Mouse (Mus musculus) cerebellum, postnatal 36 days (tissue): ENCODE measurements around the gene Ccdc148.

Experiments used
- DNase-seq, 2 experiments: peaks; one replicate each; pipeline ENCODE4 v3.0.0; 2021 to 2022; ENCODE audit warnings: mixed read lengths in 2 of 2

Ccdc148 gene

GRCm38 (mm10) chr2:58906814-58907516, 253.5 kb downstream of the Ccdc148 start:
- DNase-seq, result peak; percentile 3

DNA sequence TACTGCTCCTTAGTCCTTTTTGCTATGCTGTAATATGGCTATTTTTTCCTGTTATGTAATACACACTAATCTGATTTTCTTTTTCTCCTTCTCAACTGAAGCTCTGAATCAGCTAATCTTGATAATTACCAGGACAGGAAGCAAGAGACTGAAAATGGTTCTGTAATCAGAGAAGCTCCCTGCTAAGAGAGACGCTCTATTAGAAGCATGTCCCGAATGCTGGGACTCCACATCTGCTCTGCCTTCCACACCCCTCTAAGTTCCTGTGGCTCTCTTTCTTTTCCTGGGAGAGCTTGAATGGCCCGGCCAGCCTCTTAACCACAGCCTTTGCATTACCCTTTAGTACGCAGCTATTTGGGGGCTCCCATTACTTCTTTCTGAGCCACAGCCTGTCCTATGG, 255.4 kb downstream of the Ccdc148 start:
- no peak for DNase-seq

DNA sequence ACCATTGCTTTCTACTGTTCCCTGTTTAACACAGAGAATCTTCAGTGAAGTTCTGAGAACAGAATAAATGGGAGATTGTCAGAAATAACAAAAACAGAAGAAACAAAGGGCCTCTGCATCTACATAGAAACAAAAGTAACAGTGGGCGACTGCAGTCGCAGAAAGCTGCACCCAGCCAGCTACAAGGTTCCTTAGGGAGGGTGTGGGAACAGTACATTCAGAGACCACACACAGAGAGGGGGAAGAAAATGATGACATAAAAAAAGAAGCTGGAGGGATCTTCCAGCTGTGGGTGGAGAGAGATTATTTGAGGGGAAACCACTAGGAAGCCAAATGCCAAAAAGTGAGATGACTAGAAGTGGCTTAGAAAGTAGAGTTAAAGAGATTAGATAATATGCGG, 280.6 kb downstream of the Ccdc148 start:
- no peak for DNase-seq

DNA sequence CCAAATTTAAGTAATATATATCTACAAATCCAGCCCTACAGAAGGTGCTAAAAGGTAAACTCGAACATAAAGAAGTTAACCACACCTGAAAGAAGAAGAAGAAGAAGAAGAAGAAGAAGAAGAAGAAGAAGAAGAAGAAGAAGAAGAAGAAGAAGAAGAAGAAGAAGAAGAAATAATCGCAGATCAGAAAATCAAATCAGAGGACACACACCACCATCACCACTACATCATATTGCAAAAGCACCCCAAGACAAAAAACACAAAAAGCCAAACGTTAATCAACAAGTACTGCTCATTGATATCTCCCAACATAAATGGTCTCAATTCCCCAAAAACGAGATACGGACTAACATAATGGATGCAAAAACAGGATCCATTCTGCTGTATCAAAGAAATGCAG, 301.3 kb downstream of the Ccdc148 start, which contains the start of gene Gm11099:
Gene Gm11099 (plus strand): TSS at position 301 of the 400 bp plus-strand sequence.
- no peak for DNase-seq

DNA sequence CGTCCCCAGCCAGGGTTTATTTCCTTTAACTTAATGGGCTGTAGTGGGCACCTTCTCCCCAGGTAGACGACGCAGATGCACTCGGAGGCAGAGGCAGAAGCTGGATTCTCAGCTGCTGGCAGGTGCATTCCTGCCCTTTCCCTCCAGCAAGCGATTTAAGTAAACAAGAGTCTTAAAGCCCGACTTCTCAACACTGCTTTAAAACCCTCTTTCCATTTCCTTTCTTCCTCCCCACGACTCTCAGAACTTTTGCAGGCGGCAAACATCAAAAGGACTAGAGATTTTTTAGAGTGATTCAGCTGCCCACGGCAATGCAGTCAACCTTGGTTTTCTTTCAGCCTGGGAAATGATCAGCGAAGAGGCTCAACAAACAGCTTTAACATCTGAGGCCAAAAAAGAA, 316.0 kb downstream of the Ccdc148 start:
- DNase-seq, result no peak

DNA sequence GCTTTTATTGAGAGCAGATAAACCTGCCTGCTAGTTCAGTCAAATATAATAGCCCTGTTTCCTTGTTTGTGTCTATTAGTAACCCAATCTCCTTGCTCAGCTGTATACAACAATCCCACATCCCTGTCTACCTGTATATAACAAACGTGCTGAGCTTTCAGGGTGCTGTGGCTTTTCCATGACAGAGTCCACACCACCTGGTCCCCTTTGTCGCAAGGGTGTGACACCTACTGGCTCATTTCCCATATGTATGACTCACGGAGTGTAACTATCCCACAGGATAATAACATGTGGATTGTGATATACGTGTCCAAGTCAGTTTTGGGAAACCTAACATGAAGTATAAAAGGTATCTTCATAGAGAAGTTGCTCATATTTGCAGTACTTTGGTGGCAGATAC, 318.0 kb downstream of the Ccdc148 start:
- DNase-seq, result no peak

- DNase-seq, result no peak
Measured at GRCm38 (mm10) chr2:58841021-58841420, 319.5 kb downstream of the Ccdc148 start.

DNA sequence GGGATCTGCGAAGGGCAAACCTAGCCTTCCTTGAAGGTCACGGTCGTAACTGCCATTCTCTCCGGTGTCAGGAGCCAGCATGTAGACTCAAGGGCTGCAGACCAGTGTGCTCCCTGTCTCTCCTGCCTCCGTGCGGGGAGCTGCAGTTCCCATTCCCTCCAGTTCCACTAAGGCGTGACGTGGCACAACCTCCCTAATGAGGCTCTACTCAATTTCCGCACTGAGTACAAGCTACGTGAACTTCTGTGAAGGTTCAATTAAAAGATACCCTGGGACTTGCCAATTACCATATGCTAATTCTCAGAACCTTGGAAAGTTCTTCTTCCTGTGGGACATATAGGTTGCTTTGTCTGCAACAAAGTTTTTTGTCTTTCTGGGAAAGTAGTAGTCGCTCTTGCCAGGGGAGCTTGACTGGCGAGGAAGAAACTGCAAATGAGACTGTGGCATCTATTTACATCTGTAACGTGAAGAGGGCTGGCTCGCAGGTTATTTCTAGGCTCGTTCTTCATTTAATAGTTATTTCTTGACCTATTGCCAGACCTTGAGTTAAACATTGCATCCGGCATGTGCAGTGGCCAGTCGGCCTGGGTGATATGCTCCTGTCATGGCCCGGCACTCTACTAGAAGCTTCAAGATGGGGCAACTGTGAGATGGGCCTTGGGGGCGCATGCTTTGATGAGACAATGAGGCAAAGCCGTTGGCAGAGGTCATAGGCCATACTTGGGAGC, 328.1 kb downstream of the Ccdc148 start:
- DNase-seq, result no peak

DNA sequence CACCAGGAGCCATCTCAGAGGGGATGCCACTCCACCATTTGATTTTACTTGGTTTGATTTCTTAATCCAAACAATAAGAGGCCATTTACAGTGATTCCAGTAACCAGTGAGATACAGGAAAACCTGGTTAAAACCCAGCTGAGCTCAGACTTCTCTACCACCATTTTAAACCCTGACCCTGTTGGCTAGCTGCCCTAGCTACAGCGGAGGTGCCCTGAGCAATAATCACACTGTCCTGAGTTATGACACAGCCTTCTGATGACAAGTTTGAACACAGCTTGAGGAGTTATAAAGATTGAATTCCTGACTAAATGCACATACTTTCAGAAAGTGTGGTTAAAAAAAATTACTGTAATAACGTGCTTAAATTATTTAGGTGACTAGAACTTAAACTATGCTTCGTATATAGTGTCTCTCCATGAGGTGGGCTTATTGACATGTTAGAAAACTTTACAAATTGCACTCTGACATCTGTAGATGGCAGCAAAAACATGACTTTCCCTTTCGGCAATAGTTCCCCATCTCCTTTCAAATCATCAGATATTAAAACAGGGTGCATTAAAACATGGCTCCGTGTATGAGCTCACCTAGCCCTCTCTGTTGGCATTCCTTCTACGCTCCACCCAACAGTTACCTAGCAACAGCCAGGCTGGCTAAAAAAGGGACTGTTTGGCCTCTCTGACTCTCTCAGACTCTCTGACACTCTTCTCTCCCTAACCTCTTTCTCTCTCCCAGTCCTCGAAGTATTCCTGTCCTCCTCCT, 330.3 kb downstream of the Ccdc148 start:
- DNase-seq, result peak in 1 of 2 experiments; percentile 11

GRCm38 (mm10) chr2:58828910-58829600, 331.4 kb downstream of the Ccdc148 start:
- DNase-seq, result no peak

DNA sequence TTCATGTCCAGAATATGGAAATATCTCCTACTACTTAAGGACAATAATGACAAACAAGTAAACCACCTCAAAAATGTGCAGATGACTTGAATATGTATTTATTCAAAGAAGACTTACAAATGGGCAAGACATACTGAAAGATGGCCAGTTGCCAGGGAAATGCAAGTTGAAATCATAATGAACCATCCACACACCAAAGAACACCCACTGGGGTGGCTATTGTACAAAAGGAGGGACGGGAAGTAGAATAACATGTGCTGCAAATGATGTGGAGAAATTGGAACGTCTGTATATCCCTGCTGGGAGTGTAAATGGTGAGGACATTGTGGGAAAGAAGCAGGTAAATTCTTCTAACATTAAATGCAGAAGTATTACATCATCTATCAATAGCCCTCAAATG, 347.5 kb downstream of the Ccdc148 start:
- DNase-seq, result no peak

GRCm38 (mm10) chr2:58799623-58800022, 360.9 kb downstream of the Ccdc148 start:
- peak in 1 of 2 experiments; percentile 24 for DNase-seq

DNA sequence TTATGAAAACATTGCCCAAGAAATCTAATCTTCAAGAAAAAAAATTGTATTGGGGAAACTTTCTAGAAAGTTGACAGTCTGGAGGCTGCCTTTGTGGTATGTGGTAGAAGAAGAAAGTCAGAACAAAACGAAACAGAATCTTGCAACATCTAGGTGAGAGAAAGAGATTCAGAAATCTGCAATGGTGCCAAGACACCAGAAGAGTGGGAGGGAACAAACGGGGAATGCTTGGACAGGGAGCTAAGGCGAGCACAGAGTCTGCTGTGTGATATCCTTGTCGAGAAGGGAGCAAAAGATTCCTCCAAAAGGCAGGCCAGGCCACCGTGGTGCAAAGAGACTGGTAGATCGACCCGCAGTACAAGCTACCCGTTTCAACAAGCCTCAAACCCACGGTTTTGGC, 361.4 kb downstream of the Ccdc148 start:
- no peak for DNase-seq

DNA sequence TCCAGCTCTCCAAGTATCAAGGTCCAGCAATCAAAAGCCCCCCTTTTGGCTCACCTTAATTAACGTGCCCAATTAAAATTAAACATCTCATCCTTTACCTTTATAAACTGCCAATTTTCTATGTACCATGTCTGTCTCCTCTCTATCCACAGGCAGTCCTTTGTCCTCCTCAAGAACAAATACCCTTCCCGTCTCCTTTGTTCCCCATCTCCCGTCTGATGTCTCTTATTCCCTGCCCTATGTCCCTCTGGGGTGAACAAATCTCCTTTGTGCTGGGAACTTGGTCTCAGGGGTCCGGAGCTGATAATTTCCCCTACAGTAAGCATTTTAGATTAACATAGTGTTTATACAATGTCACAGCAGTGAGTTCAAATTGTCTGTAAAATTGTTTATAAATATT, 363.0 kb downstream of the Ccdc148 start:
- no peak for DNase-seq

- no peak for DNase-seq
Measured at GRCm38 (mm10) chr2:58795432-58795831, 365.1 kb downstream of the Ccdc148 start.

- DNase-seq, result no peak
Measured at GRCm38 (mm10) chr2:58794489-58794888, 366.0 kb downstream of the Ccdc148 start.

- no peak for DNase-seq
Measured at GRCm38 (mm10) chr2:58790361-58790760, 370.1 kb downstream of the Ccdc148 start.

DNA sequence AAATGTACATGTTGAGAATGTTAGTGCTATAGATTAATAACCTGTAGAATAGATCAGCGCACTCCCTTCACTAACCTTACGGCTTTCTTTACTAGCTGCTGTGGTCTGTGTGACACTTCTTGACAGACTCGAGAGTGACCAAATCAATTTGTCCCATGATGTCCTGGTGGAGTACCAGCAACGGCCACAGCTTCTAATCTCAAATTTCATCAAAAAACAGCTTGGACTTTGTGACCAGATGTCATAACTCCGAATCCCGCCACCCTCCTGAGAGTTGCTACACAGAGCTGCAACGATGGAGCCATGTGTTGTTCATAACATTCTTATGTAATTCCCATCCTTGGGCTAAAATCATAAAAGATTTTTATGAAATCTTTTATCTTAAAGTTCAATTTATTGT, 370.5 kb downstream of the Ccdc148 start:
- no peak for DNase-seq

DNA sequence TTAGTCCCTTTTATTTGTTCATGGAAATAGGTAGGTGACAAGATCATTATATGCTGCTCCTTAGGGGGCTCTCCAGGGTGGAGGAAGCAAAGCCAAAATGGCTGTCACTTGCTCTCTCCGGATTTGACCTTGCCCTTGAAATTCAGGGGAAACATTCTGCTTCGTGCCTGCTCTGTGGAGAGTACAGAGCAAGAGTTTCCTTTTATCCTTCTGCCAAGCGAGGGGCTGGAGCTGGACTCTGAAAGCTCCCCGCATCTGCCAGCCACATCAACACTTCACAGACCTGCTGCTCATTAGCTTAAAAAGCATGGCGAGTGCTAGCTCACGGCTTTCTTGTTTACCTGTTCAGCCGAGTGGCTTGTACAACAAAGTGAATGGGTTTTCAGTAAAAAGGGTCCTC, 373.1 kb downstream of the Ccdc148 start:
- no peak for DNase-seq

GRCm38 (mm10) chr2:58786681-58787080, 373.8 kb downstream of the Ccdc148 start:
- DNase-seq, result no peak

GRCm38 (mm10) chr2:58786177-58786576, 374.3 kb downstream of the Ccdc148 start:
- DNase-seq, result no peak

GRCm38 (mm10) chr2:58783526-58783925, 377.0 kb downstream of the Ccdc148 start:
- peak; percentile 70 to 79 for DNase-seq

DNA sequence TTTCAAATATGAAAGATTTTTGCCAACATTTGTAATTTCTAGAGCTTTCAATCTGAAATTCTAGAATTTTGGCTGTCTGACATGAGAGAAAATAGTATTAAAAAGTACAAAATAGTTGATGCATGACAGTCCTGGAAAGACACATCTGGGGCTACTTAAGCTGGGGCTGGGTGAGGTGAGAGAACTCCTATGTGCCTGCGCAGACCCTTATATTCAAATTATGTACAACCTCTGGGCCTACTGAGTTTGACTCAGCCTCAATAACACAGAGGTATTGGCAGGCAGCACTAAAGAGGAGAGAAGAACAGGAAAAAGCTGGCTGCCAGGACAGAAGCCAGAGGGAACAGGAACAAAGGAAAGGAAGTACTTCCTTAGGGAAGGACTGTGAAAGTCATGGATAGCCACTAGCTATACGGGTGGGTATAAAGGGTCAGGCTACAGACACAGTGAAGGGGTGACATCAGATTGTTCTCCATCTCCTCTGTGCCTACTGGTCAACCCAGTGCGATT, 381.4 kb downstream of the Ccdc148 start:
- no peak for DNase-seq
